Mouse (Mus musculus): ENCODE measurements around the gene Uvrag. TPM values are rescaled to one million over a fixed set of nuclear protein-coding genes. Genes with fewer than 3 reads are reported as not detected.
A peak's percentile ranks its signal among the peaks of the same experiment; 100 is the strongest.

The Uvrag gene
- polyA plus RNA-seq, 1 experiment: 13.9 TPM

- Histone ChIP-seq H3K4me3 (replicated peaks) (no peak overlapping the region), H3K36me3 (replicated peaks; ENCODE audit: low read length) (peaks cover 33% of the 10 kb centered on the region), H3K9me3 (no peaks in the 10 kb centered on the region), H3K27me3 (replicated peaks) (no peaks in the 10 kb centered on the region), H3K4me1 (peaks cover 30% of the 10 kb centered on the region)
- no peak for TF ChIP-seq FLI1 (IDR thresholded peaks at IDR 0.05; ENCODE audit: low read length)
- TF ChIP-seq GATA1 (IDR thresholded peaks at IDR 0.05; ENCODE audit: borderline replicate concordance, low read length): no peak
Measured at GRCm38 (mm10) chr7:99106714-99107270, 34.1 kb downstream of the Uvrag start.

- no peak overlapping the region for H3K4me3 ChIP-seq (replicated peaks)
- no peaks in the 10 kb centered on the region for H3K9me3 ChIP-seq
- H3K27me3 ChIP-seq (replicated peaks): no peaks in the 10 kb centered on the region
- H3K4me1 ChIP-seq: peaks cover 32% of the 10 kb centered on the region
- H3K36me3 ChIP-seq (replicated peaks; ENCODE audit: low read length): peaks cover 50% of the 10 kb centered on the region
- TF ChIP-seq FLI1 (IDR thresholded peaks at IDR 0.05; ENCODE audit: low read length): no peak
- no peak for TF ChIP-seq GATA1 (IDR thresholded peaks at IDR 0.05; ENCODE audit: borderline replicate concordance, low read length)
Measured at GRCm38 (mm10) chr7:99101767-99102593, 39.0 kb downstream of the Uvrag start.

GRCm38 (mm10) chr7:99101076-99101475 is 39.9 kb downstream of the Uvrag start:
- Histone ChIP-seq H3K9me3 (no peaks in the 10 kb centered on the region), H3K4me3 (replicated peaks) (peak overlapping the region; percentile 50), H3K4me1 (peaks cover 32% of the 10 kb centered on the region), H3K27me3 (replicated peaks) (no peaks in the 10 kb centered on the region), H3K36me3 (replicated peaks; ENCODE audit: low read length) (peaks cover 52% of the 10 kb centered on the region)
- TF ChIP-seq GATA1 (IDR thresholded peaks at IDR 0.05; ENCODE audit: borderline replicate concordance, low read length) (no peak), FLI1 (IDR thresholded peaks at IDR 0.05; ENCODE audit: low read length) (no peak)

- H3K4me1 ChIP-seq: peaks cover 32% of the 10 kb centered on the region
- H3K36me3 ChIP-seq (replicated peaks; ENCODE audit: low read length): peaks cover 55% of the 10 kb centered on the region
Measured at GRCm38 (mm10) chr7:99100573-99100972, 40.4 kb downstream of the Uvrag start.

GRCm38 (mm10) chr7:99100087-99100486 is 40.9 kb downstream of the Uvrag start:
- H3K36me3 ChIP-seq (replicated peaks; ENCODE audit: low read length): peaks cover 54% of the 10 kb centered on the region
- no peaks in the 10 kb centered on the region for H3K27me3 ChIP-seq (replicated peaks)
- TF ChIP-seq GATA1 (IDR thresholded peaks at IDR 0.05; ENCODE audit: borderline replicate concordance, low read length) (no peak), FLI1 (IDR thresholded peaks at IDR 0.05; ENCODE audit: low read length) (no peak)
- peaks cover 32% of the 10 kb centered on the region for H3K4me1 ChIP-seq
- H3K9me3 ChIP-seq: no peaks in the 10 kb centered on the region
- no peak overlapping the region for H3K4me3 ChIP-seq (replicated peaks)

More at GRCm38 (mm10) chr7:99100573-99100972, 40.4 kb downstream of the Uvrag start:
- Histone ChIP-seq H3K9me3 (no peaks in the 10 kb centered on the region), H3K27me3 (replicated peaks) (no peaks in the 10 kb centered on the region), H3K4me3 (replicated peaks) (no peak overlapping the region)
- TF ChIP-seq GATA1 (IDR thresholded peaks at IDR 0.05; ENCODE audit: borderline replicate concordance, low read length) (no peak), FLI1 (IDR thresholded peaks at IDR 0.05; ENCODE audit: low read length) (no peak)

GRCm38 (mm10) chr7:99097781-99098180 is 43.2 kb downstream of the Uvrag start:
- no peaks in the 10 kb centered on the region for H3K9me3 ChIP-seq
- H3K36me3 ChIP-seq (replicated peaks; ENCODE audit: low read length): peaks cover 65% of the 10 kb centered on the region
- H3K4me1 ChIP-seq: peaks cover 39% of the 10 kb centered on the region
- H3K27me3 ChIP-seq (replicated peaks): no peaks in the 10 kb centered on the region
- H3K4me3 ChIP-seq (replicated peaks): no peak overlapping the region
- no peak for TF ChIP-seq GATA1 (IDR thresholded peaks at IDR 0.05; ENCODE audit: borderline replicate concordance, low read length)
- TF ChIP-seq FLI1 (IDR thresholded peaks at IDR 0.05; ENCODE audit: low read length): no peak

GRCm38 (mm10) chr7:99097128-99097527 is 43.8 kb downstream of the Uvrag start:
- peaks cover 68% of the 10 kb centered on the region for H3K36me3 ChIP-seq (replicated peaks; ENCODE audit: low read length)
- no peak for TF ChIP-seq GATA1 (IDR thresholded peaks at IDR 0.05; ENCODE audit: borderline replicate concordance, low read length)
- TF ChIP-seq FLI1 (IDR thresholded peaks at IDR 0.05; ENCODE audit: low read length): no peak
- H3K27me3 ChIP-seq (replicated peaks): no peaks in the 10 kb centered on the region
- H3K9me3 ChIP-seq: no peaks in the 10 kb centered on the region
- peaks cover 38% of the 10 kb centered on the region for H3K4me1 ChIP-seq
- no peak overlapping the region for H3K4me3 ChIP-seq (replicated peaks)

- Histone ChIP-seq H3K9me3 (no peaks in the 10 kb centered on the region), H3K4me1 (peaks cover 23% of the 10 kb centered on the region), H3K36me3 (replicated peaks; ENCODE audit: low read length) (peaks cover 71% of the 10 kb centered on the region), H3K4me3 (replicated peaks) (no peak overlapping the region), H3K27me3 (replicated peaks) (no peaks in the 10 kb centered on the region)
- TF ChIP-seq GATA1 (IDR thresholded peaks at IDR 0.05; ENCODE audit: borderline replicate concordance, low read length) (no peak), FLI1 (IDR thresholded peaks at IDR 0.05; ENCODE audit: low read length) (no peak)
Measured at GRCm38 (mm10) chr7:99095191-99095590, 45.8 kb downstream of the Uvrag start.

GRCm38 (mm10) chr7:99094336-99094735 is 46.6 kb downstream of the Uvrag start:
- TF ChIP-seq FLI1 (IDR thresholded peaks at IDR 0.05; ENCODE audit: low read length) (no peak), GATA1 (IDR thresholded peaks at IDR 0.05; ENCODE audit: borderline replicate concordance, low read length) (no peak)
- Histone ChIP-seq H3K4me3 (replicated peaks) (no peak overlapping the region), H3K36me3 (replicated peaks; ENCODE audit: low read length) (peaks cover 69% of the 10 kb centered on the region)

More at GRCm38 (mm10) chr7:99094336-99094735, 46.6 kb downstream of the Uvrag start:
- Histone ChIP-seq H3K9me3 (no peaks in the 10 kb centered on the region), H3K27me3 (replicated peaks) (no peaks in the 10 kb centered on the region), H3K4me1 (peaks cover 26% of the 10 kb centered on the region)
